ENCODE assay signal across 9 mouse cellular contexts in genomic region chr11:80304846-80305245, GRCm38 (mm10). TPM values are rescaled to one million over a fixed set of nuclear protein-coding genes. Genes with fewer than 3 reads are reported as not detected.
A peak's percentile ranks its signal among the peaks of the same experiment; 100 is the strongest.
DNase-seq lines count a peak whose midpoint lies in the region.
"Had no signal": no experiment of that assay in that cellular context is flagged by ENCODE, and none has a peak within 500 bp of the region (broad histone marks: within the 10 kb centered on the region; RNA-seq: fewer than 3 reads in every experiment).

No protein-coding gene starts in this region.

- intact Hi-C loops in gastrocnemius, postnatal 14 days (cut with DNase I; ENCODE audit: low total_unique reads) = no loop called here
- intact Hi-C loops in left cerebral cortex, postnatal 10 days (cut with DNase I) = loop anchor here (5.0 kb wide), 1 partner anchor 47 kb away; no protein-coding TSS in a partner anchor

- peak; percentile 37 for DNase-seq in gastrocnemius, postnatal 25 days
- no peak for DNase-seq in gastrocnemius, postnatal 14 days
- peak; percentile 78 to 79 for DNase-seq in layer of hippocampus, adult 8-10 months (ENCODE audit: low spot score in 2 of 2)
- DNase-seq in left cerebral cortex, postnatal 10 days (ENCODE audit: extremely low spot score in 1 of 2, low spot score in 2 of 2) = peak; percentile 26 to 51
- no peak for DNase-seq in adrenal gland, adult 18-20 months (ENCODE audit: low spot score in 2 of 2)
- no peak for DNase-seq in embryo, embryonic 11 days
- no peak for DNase-seq in lung, postnatal 14 days
- DNase-seq: cerebellum, adult 9-11 months; kidney, postnatal 25 days had no signal

RNA-seq across cellular contexts. Expression of gene Rhbdl3, which starts 4.1 kb away (rescaled TPM):
- total RNA-seq in gastrocnemius, postnatal 25 days (2021) = 1 to 10 TPM; 6.9 to 7.1 TPM
- 10 to 100 TPM; 10.6 to 11.4 TPM for total RNA-seq in gastrocnemius, postnatal 14 days (2021)
- 10 to 100 TPM; 26.0 to 29.6 (median 28.2) TPM for total RNA-seq in layer of hippocampus, adult 8-10 months (2022)
- total RNA-seq in left cerebral cortex, postnatal 10 days (2021) = 10 to 100 TPM; 19.4 to 22.5 TPM
- total RNA-seq in adrenal gland, adult 18-20 months (2021) = 1 to 10 TPM; 2.5 to 3.8 TPM

Comparison
In these comparisons a context has a peak if more than half of its experiments do, and no peak if none do; other contexts are left out.
1. DNase-seq: peak in gastrocnemius, postnatal 25 days (single experiment), layer of hippocampus, adult 8-10 months (2 of 2) and left cerebral cortex, postnatal 10 days (2 of 2); none in gastrocnemius, postnatal 14 days (single experiment), adrenal gland, adult 18-20 months (0 of 2), embryo, embryonic 11 days (single experiment) and lung, postnatal 14 days (single experiment).